Mouse (Mus musculus) thymus, adult 2 months (tissue): ENCODE measurements around the gene Fibp.

Experiments used
- CTCF ChIP-seq: fragments of 200-500 bp; IDR thresholded peaks from 2 replicates; pipeline ENCODE4 v1.5.1; 2012; ENCODE audit warnings: mild to moderate bottlenecking, control low read depth, low read length, moderate library complexity, borderline replicate concordance; ENCODE audit not compliant: control insufficient read depth, poor library complexity, insufficient read depth; ENCODE audit errors: extremely low read depth
- POLR2A ChIP-seq: fragments of 200-500 bp; IDR thresholded peaks from 2 replicates; pipeline ENCODE4 v1.6.1; 2012; ENCODE audit warnings: mild to moderate bottlenecking, low read length, control low read depth, moderate library complexity; ENCODE audit not compliant: control insufficient read depth, poor library complexity, insufficient read depth; ENCODE audit errors: extremely low read depth

DNA sequence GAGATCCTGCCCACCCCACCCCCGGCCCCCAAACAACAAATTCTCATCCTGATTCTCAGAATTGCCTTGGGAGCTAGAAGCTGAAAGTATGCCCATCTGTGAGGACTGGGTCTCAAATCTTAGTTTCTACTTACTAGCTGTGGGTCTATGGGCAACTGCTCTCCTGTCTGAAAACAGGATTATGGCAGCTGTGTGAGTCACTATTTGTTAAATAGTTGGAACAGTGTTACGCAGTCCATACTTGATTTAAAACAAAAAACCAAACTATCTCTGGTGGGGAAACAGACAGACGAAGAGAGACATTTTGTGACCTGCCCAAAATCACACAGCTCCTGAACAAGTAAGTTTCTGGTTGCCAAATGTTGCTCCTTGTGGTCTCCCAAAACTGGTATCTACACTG, 10.7 kb upstream of the Fibp start:
- TF ChIP-seq CTCF (no peak), POLR2A (no peak)
